Mouse (Mus musculus) myocyte (in vitro differentiated cells): ENCODE measurements at regions not wholly inside any gene's neighbourhood (a gene's known extent, or its start where the extent isn't known, plus 50 kb on each side); places are given as distances from the start of the nearest gene placed in this dataset.

Source experiments
- H3K27me3 ChIP-seq: one replicate; pipeline ENCODE4 v1.6.1; 2011; ENCODE audit not compliant: control insufficient read depth, insufficient read depth, insufficient read length
- H3K36me3 ChIP-seq: one replicate; pipeline ENCODE4 v1.6.1; 2011; ENCODE audit not compliant: control insufficient read depth, insufficient read depth
- H3K4me2 ChIP-seq: one replicate; pipeline ENCODE4 v1.6.1; 2011; ENCODE audit warnings: low read depth, control low read depth
- H3K4me3 ChIP-seq: one replicate; pipeline ENCODE4 v1.5.1; 2011; ENCODE audit warnings: mild to moderate bottlenecking, control low read depth, moderate library complexity
- H3K79me2 ChIP-seq: one replicate; pipeline ENCODE4 v1.6.1; 2011; ENCODE audit not compliant: control insufficient read depth, insufficient read depth
- H3ac ChIP-seq: one replicate; pipeline ENCODE4 v1.6.1; 2011; ENCODE audit not compliant: control insufficient read depth, insufficient read length
- CEBPB ChIP-seq: IDR thresholded peaks from 2 replicates; pipeline ENCODE4 v1.6.1; 2011; ENCODE audit warnings: mild to moderate bottlenecking, moderate library complexity; ENCODE audit not compliant: poor library complexity, insufficient read depth, severe bottlenecking
- E2F4 ChIP-seq: IDR thresholded peaks from one replicate; pipeline ENCODE4 v1.6.1; 2011; ENCODE audit warnings: mild to moderate bottlenecking, control low read depth, moderate library complexity; ENCODE audit not compliant: insufficient read depth
- MAX ChIP-seq: IDR thresholded peaks from one replicate; pipeline ENCODE4 v1.6.1; 2011; ENCODE audit warnings: low read depth, mild to moderate bottlenecking, control low read depth
- MYOD1 ChIP-seq, 3 experiments: IDR thresholded peaks; one replicate each; pipeline ENCODE4 v1.6.1; 2011; ENCODE audit warnings: control low read depth in 2 of 3, low read depth in 2 of 3, mild to moderate bottlenecking in 2 of 3, moderate library complexity in 1 of 3; ENCODE audit not compliant: insufficient read length in 2 of 3, control insufficient read depth in 1 of 3
- MYOG ChIP-seq, 3 experiments: IDR thresholded peaks; one replicate each; pipeline ENCODE4 v1.6.1; 2011; ENCODE audit warnings: control low read depth in 2 of 3, low read depth in 2 of 3, mild to moderate bottlenecking in 2 of 3; ENCODE audit not compliant: insufficient read length in 2 of 3, control insufficient read depth in 1 of 3, insufficient read depth in 1 of 3
- POLR2A ChIP-seq: IDR thresholded peaks from one replicate; pipeline ENCODE4 v1.6.1; 2011; ENCODE audit warnings: low read depth, mild to moderate bottlenecking, control low read depth, moderate library complexity; ENCODE audit not compliant: insufficient read length
- POLR2AphosphoS2 ChIP-seq: IDR thresholded peaks from one replicate; pipeline ENCODE4 v1.6.1; 2011; ENCODE audit warnings: low read depth, control low read depth; ENCODE audit not compliant: insufficient read length
- REST ChIP-seq: IDR thresholded peaks from one replicate; pipeline ENCODE4 v1.6.1; 2011; ENCODE audit warnings: mild to moderate bottlenecking, control low read depth, moderate library complexity; ENCODE audit not compliant: insufficient read depth, insufficient read length
- SRF ChIP-seq: IDR thresholded peaks from one replicate; pipeline ENCODE4 v1.6.1; 2011; ENCODE audit warnings: low read depth; ENCODE audit not compliant: control insufficient read depth, insufficient read length
- TCF12 ChIP-seq: IDR thresholded peaks from one replicate; pipeline ENCODE4 v1.6.1; 2011; ENCODE audit warnings: mild to moderate bottlenecking, control low read depth; ENCODE audit not compliant: poor library complexity, insufficient read depth, severe bottlenecking
- TCF3 ChIP-seq: IDR thresholded peaks from one replicate; pipeline ENCODE4 v1.6.1; 2011; ENCODE audit warnings: low read depth, control low read depth; ENCODE audit not compliant: insufficient read length
- USF1 ChIP-seq: IDR thresholded peaks from one replicate; pipeline ENCODE4 v1.6.1; 2011; ENCODE audit warnings: low read depth, mild to moderate bottlenecking, control low read depth, moderate library complexity

GRCm38 (mm10) chr5:120251697-120252401 lies 135.6 kb downstream of the Rbm19 start:
- no peak overlapping the region for H3K4me2 ChIP-seq
- H3K79me2 ChIP-seq: no peaks in the 10 kb centered on the region
- no peak overlapping the region for H3ac ChIP-seq
- H3K36me3 ChIP-seq: no peaks in the 10 kb centered on the region
- no peak overlapping the region for H3K4me3 ChIP-seq
- TF ChIP-seq TCF12: no peak
- TF ChIP-seq POLR2A: no peak
- no peak for TF ChIP-seq POLR2AphosphoS2
- no peak for TF ChIP-seq MAX
- TF ChIP-seq REST: no peak
- TF ChIP-seq TCF3: no peak
- no peak for TF ChIP-seq MYOG (IDR thresholded peaks at IDR 0.05; ENCODE audit: control insufficient read depth in 1 of 3, insufficient read depth in 1 of 3, insufficient read length in 2 of 3, low read depth in 2 of 3)
- TF ChIP-seq MYOD1 (IDR thresholded peaks at IDR 0.05; ENCODE audit: control insufficient read depth in 1 of 3, insufficient read length in 2 of 3, low read depth in 2 of 3): no peak
- TF ChIP-seq E2F4: no peak
- TF ChIP-seq CEBPB: no peak
- TF ChIP-seq USF1: no peak
- H3K27me3 ChIP-seq: peaks cover 18% of the 10 kb centered on the region

GRCm38 (mm10) chr5:120252551-120252950 lies 136.3 kb downstream of the Rbm19 start:
- no peak overlapping the region for H3K4me3 ChIP-seq
- no peak overlapping the region for H3K4me2 ChIP-seq
- no peaks in the 10 kb centered on the region for H3K36me3 ChIP-seq
- TF ChIP-seq POLR2AphosphoS2: no peak
- TF ChIP-seq SRF: no peak
- no peak for TF ChIP-seq TCF3
- no peak for TF ChIP-seq MYOD1 (IDR thresholded peaks at IDR 0.05; ENCODE audit: control insufficient read depth in 1 of 3, insufficient read length in 2 of 3, low read depth in 2 of 3)
- no peak for TF ChIP-seq REST
- TF ChIP-seq MYOG (IDR thresholded peaks at IDR 0.05; ENCODE audit: control insufficient read depth in 1 of 3, insufficient read depth in 1 of 3, insufficient read length in 2 of 3, low read depth in 2 of 3): no peak
- TF ChIP-seq E2F4: no peak
- peaks cover 18% of the 10 kb centered on the region for H3K27me3 ChIP-seq
- no peaks in the 10 kb centered on the region for H3K79me2 ChIP-seq
- no peak overlapping the region for H3ac ChIP-seq

- Histone ChIP-seq H3ac (no peak overlapping the region), H3K4me2 (no peak overlapping the region), H3K36me3 (no peaks in the 10 kb centered on the region), H3K79me2 (no peaks in the 10 kb centered on the region), H3K4me3 (no peak overlapping the region), H3K27me3 (peaks cover 30% of the 10 kb centered on the region)
- no peak for TF ChIP-seq TCF3
- TF ChIP-seq TCF12: no peak
- TF ChIP-seq POLR2AphosphoS2: no peak
- no peak for TF ChIP-seq REST
- no peak for TF ChIP-seq POLR2A
- TF ChIP-seq MYOG (IDR thresholded peaks at IDR 0.05; ENCODE audit: control insufficient read depth in 1 of 3, insufficient read depth in 1 of 3, insufficient read length in 2 of 3, low read depth in 2 of 3): no peak
- TF ChIP-seq USF1: no peak
- TF ChIP-seq E2F4: no peak
- TF ChIP-seq MYOD1 (IDR thresholded peaks at IDR 0.05; ENCODE audit: control insufficient read depth in 1 of 3, insufficient read length in 2 of 3, low read depth in 2 of 3): no peak
- TF ChIP-seq CEBPB: no peak
- TF ChIP-seq SRF: no peak
- TF ChIP-seq MAX: no peak
Measured at GRCm38 (mm10) chr5:120262715-120263273, 146.5 kb downstream of the Rbm19 start.

- TF ChIP-seq USF1: no peak
- TF ChIP-seq MAX: no peak
- TF ChIP-seq SRF: no peak
- no peak for TF ChIP-seq MYOG (IDR thresholded peaks at IDR 0.05; ENCODE audit: control insufficient read depth in 1 of 3, insufficient read depth in 1 of 3, insufficient read length in 2 of 3, low read depth in 2 of 3)
- TF ChIP-seq MYOD1 (IDR thresholded peaks at IDR 0.05; ENCODE audit: control insufficient read depth in 1 of 3, insufficient read length in 2 of 3, low read depth in 2 of 3): no peak
- TF ChIP-seq POLR2A: no peak
- TF ChIP-seq E2F4: no peak
- TF ChIP-seq CEBPB: no peak
- no peak for TF ChIP-seq TCF12
- no peak for TF ChIP-seq REST
- no peak for TF ChIP-seq POLR2AphosphoS2
- no peak for TF ChIP-seq TCF3
- peaks cover 35% of the 10 kb centered on the region for H3K27me3 ChIP-seq
- no peak overlapping the region for H3K4me3 ChIP-seq
Measured at GRCm38 (mm10) chr5:120269416-120269860, 153.2 kb downstream of the Rbm19 start.

More at GRCm38 (mm10) chr5:120269416-120269860, 153.2 kb downstream of the Rbm19 start:
- no peak overlapping the region for H3ac ChIP-seq
- H3K79me2 ChIP-seq: no peaks in the 10 kb centered on the region
- no peak overlapping the region for H3K4me2 ChIP-seq
- H3K36me3 ChIP-seq: no peaks in the 10 kb centered on the region
